Mouse (Mus musculus) lung, postnatal 0 days (tissue): Measurements from ENCODE around the gene Senp1. TPM values are rescaled to one million over a fixed set of nuclear protein-coding genes. Genes with fewer than 3 reads are reported as not detected.

Source experiments
- ATAC-seq: fragments of 200-750 bp; cut with Nextera tagmentation; 2 replicates; pipeline ENCODE4 v1.8.0; 2017; ENCODE audit warnings: moderate library complexity
- DNase-seq: peaks from one replicate; pipeline ENCODE4 v3.0.0-alpha.2; 2016; ENCODE audit warnings: low spot score
- H3K27ac ChIP-seq: fragments of 300-500 bp; sonication (generic); 2 replicates; pipeline ENCODE4 v1.5.1; 2014; ENCODE audit warnings: antibody characterized with exemption, mild to moderate bottlenecking, low read length, mixed read lengths
- H3K27me3 ChIP-seq: fragments of 300-500 bp; sonication (generic); replicated peaks from 2 replicates; pipeline ENCODE4 v1.6.1; 2014; ENCODE audit warnings: low read length, mixed read lengths; ENCODE audit not compliant: insufficient read depth
- H3K36me3 ChIP-seq: fragments of 300-500 bp; sonication (generic); 2 replicates; pipeline ENCODE4 v1.6.1; 2014; ENCODE audit warnings: low read length, mixed read lengths; ENCODE audit not compliant: insufficient read depth
- H3K4me1 ChIP-seq: fragments of 300-500 bp; sonication (generic); 2 replicates; pipeline ENCODE4 v1.6.1; 2014; ENCODE audit warnings: antibody characterized with exemption, low read depth, low read length, mixed read lengths; ENCODE audit not compliant: insufficient read depth
- H3K4me2 ChIP-seq: fragments of 300-500 bp; sonication (generic); replicated peaks from 2 replicates; pipeline ENCODE4 v1.6.1; 2014; ENCODE audit warnings: low read depth, mild to moderate bottlenecking, low read length, moderate library complexity, mixed read lengths
- H3K4me3 ChIP-seq: fragments of 300-500 bp; sonication (generic); 2 replicates; pipeline ENCODE4 v1.5.1; 2014; ENCODE audit warnings: low read depth, low read length
- H3K9ac ChIP-seq: fragments of 300-500 bp; sonication (generic); replicated peaks from 2 replicates; pipeline ENCODE4 v1.6.1; 2014; ENCODE audit warnings: low read depth, mild to moderate bottlenecking
- H3K9me3 ChIP-seq: fragments of 300-500 bp; sonication (generic); 2 replicates; pipeline ENCODE4 v1.6.1; 2016; ENCODE audit warnings: low read length, mixed read lengths
- CTCF ChIP-seq: IDR thresholded peaks from 2 replicates; pipeline ENCODE4 v1.5.1; 2016; ENCODE audit warnings: antibody characterized with exemption, mild to moderate bottlenecking
- EP300 ChIP-seq: IDR thresholded peaks from 2 replicates; pipeline ENCODE4 v1.6.1; 2016; ENCODE audit warnings: antibody characterized with exemption, mild to moderate bottlenecking, control low read depth
- WGBS: fragments of 180-500 bp; shearing (Covaris S2); extraction: QIAGEN DNeasy Blood & Tissue Kit; methylation state at CpG from one replicate; pipeline ENCODE4 v1.1.7; 2014; 5-methylcytosine and 5-hydroxymethylcytosine counted together
- polyA plus RNA-seq: library from polyadenylated mRNA; unstranded; fragments of >200 nt; fragmentation: Nextera tagmentation; extraction: Ambion mirVana; gene quantifications from 2 replicates; pipeline ENCODE4 v1.2.1, GENCODE M21; 2015

Gene Senp1
- polyA plus RNA-seq, 1 experiment from 2014 or later = 9.2 TPM

DNA sequence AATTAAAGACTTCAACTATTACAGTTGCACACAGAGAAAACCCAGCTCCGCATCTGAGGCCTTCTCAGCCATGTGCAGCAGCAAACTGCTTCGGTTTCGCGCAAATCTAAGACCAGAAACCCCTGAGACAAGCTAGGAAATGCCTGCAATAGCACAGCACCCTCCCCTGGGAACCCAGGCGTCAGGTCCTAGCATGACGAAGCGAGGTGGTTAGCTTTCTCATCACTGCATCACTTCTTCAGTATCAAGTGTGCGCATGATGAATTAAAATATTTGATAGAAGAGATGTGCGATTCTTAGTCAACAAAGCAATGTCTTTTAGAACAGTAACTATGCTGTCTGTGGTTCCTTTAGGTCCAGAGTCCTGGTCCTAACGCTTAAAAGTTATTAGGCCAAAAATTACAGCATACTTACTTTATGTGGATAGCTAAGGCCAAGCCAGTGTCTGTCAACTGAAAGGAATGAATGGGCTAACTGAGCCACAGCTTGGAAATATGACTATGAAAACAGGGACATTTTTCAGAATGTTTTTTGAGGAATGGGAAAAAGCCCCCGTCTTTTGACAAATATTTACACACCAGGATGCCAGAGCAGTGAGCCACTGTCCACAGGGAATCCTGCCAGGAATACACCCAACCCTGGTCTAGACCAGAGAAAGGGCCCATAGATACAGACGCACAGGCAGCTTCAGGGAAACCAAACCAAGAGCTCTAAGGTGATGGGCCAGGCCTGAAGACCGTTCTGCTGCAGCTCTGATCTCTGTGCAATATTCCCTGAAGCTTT lies 44.4 kb downstream of the Senp1 start:
- Histone ChIP-seq H3K4me2 (no peak overlapping the region), H3K4me1 (no peaks in the 10 kb centered on the region), H3K9ac (no peak overlapping the region), H3K4me3 (no peak overlapping the region), H3K36me3 (peaks cover 39% of the 10 kb centered on the region), H3K27me3 (no peaks in the 10 kb centered on the region), H3K9me3 (no peaks in the 10 kb centered on the region), H3K27ac (no peak overlapping the region)
- DNase-seq = no peak
- TF ChIP-seq CTCF (no peak), EP300 (no peak)
- 86% methylated on average over 13 of the region's 13 CpGs for WGBS
- no peak for ATAC-seq

DNA sequence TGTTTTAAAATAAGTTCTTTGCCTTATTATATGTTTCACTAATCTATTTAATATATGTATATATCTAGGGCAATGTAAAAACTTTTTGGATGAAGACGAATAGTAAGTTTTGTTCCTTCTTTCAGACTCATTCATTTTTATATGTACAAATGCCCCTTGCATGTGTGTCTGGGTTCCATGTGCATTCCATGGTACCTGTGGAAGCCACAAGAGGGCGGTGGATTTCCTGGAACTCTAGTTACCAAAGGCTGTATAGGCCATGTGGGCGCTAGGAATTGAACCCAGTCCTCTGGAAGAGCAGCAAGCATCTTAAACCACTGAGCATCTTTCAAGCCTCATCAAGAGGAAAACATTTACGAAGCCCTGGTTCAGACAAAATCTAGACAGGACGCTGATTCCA lies 49.2 kb downstream of the Senp1 start:
- 98% methylated on average over 5 of the region's 5 CpGs for WGBS
- no peak for ATAC-seq
- Histone ChIP-seq H3K9me3 (no peaks in the 10 kb centered on the region), H3K9ac (no peak overlapping the region), H3K4me2 (no peak overlapping the region), H3K4me3 (no peak overlapping the region), H3K4me1 (no peaks in the 10 kb centered on the region), H3K36me3 (peaks cover 64% of the 10 kb centered on the region), H3K27me3 (no peaks in the 10 kb centered on the region), H3K27ac (no peak overlapping the region)
- peak; percentile 36; the same call in 1 of the 2 replicates for TF ChIP-seq CTCF
- TF ChIP-seq EP300 = no peak
- DNase-seq = no peak

GRCm38 (mm10) chr15:98043967-98044366 lies 49.6 kb downstream of the Senp1 start:
- H3K27me3 ChIP-seq = no peaks in the 10 kb centered on the region
- no peak overlapping the region for H3K9ac ChIP-seq
- H3K4me2 ChIP-seq = no peak overlapping the region
- no peak for DNase-seq
- no peaks in the 10 kb centered on the region for H3K4me1 ChIP-seq
- no peaks in the 10 kb centered on the region for H3K9me3 ChIP-seq
- peaks cover 66% of the 10 kb centered on the region for H3K36me3 ChIP-seq
- 91% methylated on average over 6 of the region's 6 CpGs for WGBS
- H3K4me3 ChIP-seq = no peak overlapping the region
- no peak for ATAC-seq
- TF ChIP-seq EP300 (no peak), CTCF (no peak)
- H3K27ac ChIP-seq = no peak overlapping the region

- 84% methylated on average over 12 of the region's 12 CpGs for WGBS
- TF ChIP-seq CTCF (no peak), EP300 (no peak)
- no peaks in the 10 kb centered on the region for H3K27me3 ChIP-seq
- H3K9me3 ChIP-seq = no peaks in the 10 kb centered on the region
- H3K9ac ChIP-seq = no peak overlapping the region
- H3K36me3 ChIP-seq = peaks cover 62% of the 10 kb centered on the region
- H3K27ac ChIP-seq = no peak overlapping the region
- no peak for DNase-seq
- ATAC-seq = no peak
- no peak overlapping the region for H3K4me3 ChIP-seq
- no peak overlapping the region for H3K4me2 ChIP-seq
- no peaks in the 10 kb centered on the region for H3K4me1 ChIP-seq
Measured at GRCm38 (mm10) chr15:98042508-98042907, 51.0 kb downstream of the Senp1 start.

DNA sequence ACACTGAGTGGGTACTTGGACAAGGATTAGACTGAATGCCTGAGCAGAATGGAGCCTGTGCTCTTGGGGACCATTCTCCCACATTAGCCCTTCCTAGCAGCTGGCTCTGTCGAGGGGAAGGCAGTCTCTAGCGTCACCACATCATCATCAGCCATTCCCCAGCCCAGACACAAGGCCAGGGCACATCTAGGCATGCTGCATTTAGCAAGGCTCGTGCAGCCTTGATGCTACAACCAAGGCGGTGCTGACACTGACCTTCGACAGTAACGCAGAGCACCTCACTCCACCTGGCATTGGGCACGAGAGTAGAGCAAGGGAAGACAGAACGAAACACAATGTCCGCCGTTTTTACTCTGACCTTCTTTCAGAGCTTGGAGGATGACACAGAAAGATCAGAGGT lies 53.9 kb downstream of the Senp1 start:
- no peak for TF ChIP-seq EP300
- TF ChIP-seq CTCF = no peak
- no peaks in the 10 kb centered on the region for H3K27me3 ChIP-seq
- WGBS = 92% methylated on average over 10 of the region's 10 CpGs
- H3K36me3 ChIP-seq = peaks cover 47% of the 10 kb centered on the region
- no peak for ATAC-seq
- no peak for DNase-seq
- no peak overlapping the region for H3K27ac ChIP-seq
- no peaks in the 10 kb centered on the region for H3K4me1 ChIP-seq
- no peak overlapping the region for H3K4me2 ChIP-seq
- no peak overlapping the region for H3K4me3 ChIP-seq
- H3K9me3 ChIP-seq = no peaks in the 10 kb centered on the region
- H3K9ac ChIP-seq = no peak overlapping the region

DNA sequence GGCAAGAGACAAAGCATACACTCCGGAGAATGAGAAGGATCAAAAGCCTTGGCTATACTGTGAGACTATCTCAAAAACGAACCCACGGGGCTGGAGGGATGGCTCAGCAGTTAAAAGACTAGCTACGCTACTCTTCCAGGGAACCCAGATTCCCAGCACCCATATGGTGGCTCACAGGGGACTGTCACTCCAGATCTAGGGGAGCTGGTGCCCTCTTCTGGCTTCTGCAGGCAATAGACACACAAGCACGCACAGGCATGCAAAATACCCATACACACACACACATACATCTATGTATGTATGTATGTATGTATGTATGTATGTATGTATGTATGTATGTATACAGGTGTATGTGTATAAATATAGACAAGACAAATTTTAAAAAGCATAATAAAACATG lies 57.0 kb downstream of the Senp1 start:
- peaks cover 26% of the 10 kb centered on the region for H3K36me3 ChIP-seq

More for the DNA sequence above, 57.0 kb downstream of the Senp1 start:
- Histone ChIP-seq H3K9ac (no peak overlapping the region), H3K27ac (no peak overlapping the region), H3K4me2 (no peak overlapping the region), H3K4me1 (no peaks in the 10 kb centered on the region), H3K4me3 (no peak overlapping the region), H3K27me3 (no peaks in the 10 kb centered on the region), H3K9me3 (no peaks in the 10 kb centered on the region)
- DNase-seq = no peak
- ATAC-seq = no peak
- 94% methylated on average over 5 of the region's 5 CpGs for WGBS
- TF ChIP-seq EP300 = no peak
- TF ChIP-seq CTCF = peak; percentile 12; the same call in 1 of the 2 replicates
